Mouse (Mus musculus) myocyte (in vitro differentiated cells): ENCODE measurements at regions not wholly inside any gene's neighbourhood (a gene's known extent, or its start where the extent isn't known, plus 50 kb on each side); places are given as distances from the start of the nearest gene placed in this dataset.

Experiments used
- CEBPB ChIP-seq: IDR thresholded peaks from 2 replicates; pipeline ENCODE4 v1.6.1; 2011; ENCODE audit warnings: mild to moderate bottlenecking, moderate library complexity; ENCODE audit not compliant: poor library complexity, insufficient read depth, severe bottlenecking
- E2F4 ChIP-seq: IDR thresholded peaks from one replicate; pipeline ENCODE4 v1.6.1; 2011; ENCODE audit warnings: mild to moderate bottlenecking, control low read depth, moderate library complexity; ENCODE audit not compliant: insufficient read depth
- MAX ChIP-seq: IDR thresholded peaks from one replicate; pipeline ENCODE4 v1.6.1; 2011; ENCODE audit warnings: low read depth, mild to moderate bottlenecking, control low read depth
- MYOD1 ChIP-seq, 3 experiments: IDR thresholded peaks; one replicate each; pipeline ENCODE4 v1.6.1; 2011; ENCODE audit warnings: control low read depth in 2 of 3, low read depth in 2 of 3, mild to moderate bottlenecking in 2 of 3, moderate library complexity in 1 of 3; ENCODE audit not compliant: insufficient read length in 2 of 3, control insufficient read depth in 1 of 3
- MYOG ChIP-seq, 3 experiments: IDR thresholded peaks; one replicate each; pipeline ENCODE4 v1.6.1; 2011; ENCODE audit warnings: control low read depth in 2 of 3, low read depth in 2 of 3, mild to moderate bottlenecking in 2 of 3; ENCODE audit not compliant: insufficient read length in 2 of 3, control insufficient read depth in 1 of 3, insufficient read depth in 1 of 3
- POLR2A ChIP-seq: IDR thresholded peaks from one replicate; pipeline ENCODE4 v1.6.1; 2011; ENCODE audit warnings: low read depth, mild to moderate bottlenecking, control low read depth, moderate library complexity; ENCODE audit not compliant: insufficient read length
- POLR2AphosphoS2 ChIP-seq: IDR thresholded peaks from one replicate; pipeline ENCODE4 v1.6.1; 2011; ENCODE audit warnings: low read depth, control low read depth; ENCODE audit not compliant: insufficient read length
- SRF ChIP-seq: IDR thresholded peaks from one replicate; pipeline ENCODE4 v1.6.1; 2011; ENCODE audit warnings: low read depth; ENCODE audit not compliant: control insufficient read depth, insufficient read length
- TCF12 ChIP-seq: IDR thresholded peaks from one replicate; pipeline ENCODE4 v1.6.1; 2011; ENCODE audit warnings: mild to moderate bottlenecking, control low read depth; ENCODE audit not compliant: poor library complexity, insufficient read depth, severe bottlenecking
- TCF3 ChIP-seq: IDR thresholded peaks from one replicate; pipeline ENCODE4 v1.6.1; 2011; ENCODE audit warnings: low read depth, control low read depth; ENCODE audit not compliant: insufficient read length
- USF1 ChIP-seq: IDR thresholded peaks from one replicate; pipeline ENCODE4 v1.6.1; 2011; ENCODE audit warnings: low read depth, mild to moderate bottlenecking, control low read depth, moderate library complexity

GRCm38 (mm10) chr19:59519156-59519555 is 61.0 kb downstream of the Emx2 start:
- TF ChIP-seq USF1 (no peak), MAX (no peak), POLR2A (no peak), TCF12 (no peak), POLR2AphosphoS2 (no peak), E2F4 (no peak), CEBPB (no peak), TCF3 (no peak), MYOG (IDR thresholded peaks at IDR 0.05; ENCODE audit: control insufficient read depth in 1 of 3, insufficient read depth in 1 of 3, insufficient read length in 2 of 3, low read depth in 2 of 3) (no peak), MYOD1 (IDR thresholded peaks at IDR 0.05; ENCODE audit: control insufficient read depth in 1 of 3, insufficient read length in 2 of 3, low read depth in 2 of 3) (no peak), SRF (no peak)
